Comparison of ENCODE assay signal across 10 mouse cellular contexts in the genomic region with DNA sequence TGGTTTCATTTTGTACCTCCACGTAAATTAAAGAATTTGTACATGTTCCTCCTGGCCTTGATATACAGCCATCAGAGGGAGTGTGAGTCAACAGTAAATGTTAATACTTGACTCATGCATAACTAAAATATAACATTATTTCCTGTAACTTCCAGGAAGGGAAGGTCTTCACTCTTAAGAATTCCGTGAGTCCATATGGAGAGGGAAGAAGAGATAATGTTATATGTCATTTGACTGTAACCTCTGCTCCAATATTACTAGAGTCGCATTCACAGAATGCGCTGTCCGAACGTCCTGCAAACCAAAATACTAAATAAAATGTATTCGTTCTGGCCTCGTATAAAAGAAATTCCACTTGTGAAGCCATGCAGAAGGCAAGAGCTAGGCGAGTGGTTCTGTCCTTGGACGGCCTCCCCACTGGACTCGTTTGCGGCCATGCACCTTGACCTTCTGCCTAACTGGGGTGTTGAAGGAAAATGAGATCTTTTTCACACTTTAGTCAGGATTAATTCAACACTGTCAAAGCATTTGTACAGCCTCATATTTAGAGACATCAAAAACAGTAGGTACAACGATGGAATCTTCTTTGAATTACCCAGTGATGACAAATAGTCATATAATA.
DNase-seq lines count a peak whose midpoint lies in the region; ATAC-seq and TF ChIP-seq lines count a peak whose summit lies in the region.
"Had no signal": no experiment of that assay in that cellular context is flagged by ENCODE, and none has a peak within 500 bp of the region (broad histone marks: within the 10 kb centered on the region; RNA-seq: fewer than 3 reads in every experiment).

No protein-coding gene starts in this region.

- no peak for DNase-seq in forebrain, embryonic 11.5 days (ENCODE audit: low spot score)
- DNase-seq in forebrain, embryonic 10.5 days (ENCODE audit: extremely low spot score, low spot score), result no peak
- DNase-seq in kidney, adult 2 months, result peak; percentile 72
- no peak for DNase-seq in kidney, postnatal 10 days
- DNase-seq in kidney, postnatal 25 days, result peak; percentile 40 to 70
- DNase-seq in natural killer cell, adult 2 months (ENCODE audit: low spot score in 2 of 2), result no peak
- DNase-seq in adrenal gland, adult 18-20 months (ENCODE audit: low spot score in 2 of 2), result no peak
- DNase-seq: adrenal gland, postnatal 14 days had no signal

- no peak overlapping the region for H3K9ac ChIP-seq in forebrain, embryonic 11.5 days (ENCODE audit: low read length)
- H3K9ac ChIP-seq in forebrain, embryonic 12.5 days, result no peak overlapping the region
- H3K9ac ChIP-seq: stomach, embryonic 15.5 days had no signal

- H3K4me2 ChIP-seq in forebrain, embryonic 11.5 days (ENCODE audit: low read depth, low read length, severe bottlenecking), result peak overlapping the region; percentile 32; the same call in 1 of the 2 replicates
- peak overlapping the region; percentile 50 for H3K4me2 ChIP-seq in forebrain, embryonic 12.5 days
- H3K4me2 ChIP-seq: stomach, embryonic 15.5 days had no signal

- no peaks in the 10 kb centered on the region for H3K27me3 ChIP-seq in forebrain, embryonic 11.5 days (ENCODE audit: control insufficient read depth, insufficient read depth, low read length)
- H3K27me3 ChIP-seq in forebrain, embryonic 10.5 days (ENCODE audit: poor library complexity, severe bottlenecking), result no peaks in the 10 kb centered on the region
- no peaks in the 10 kb centered on the region for H3K27me3 ChIP-seq in kidney, adult 2 months (replicated peaks; ENCODE audit: control insufficient read depth, insufficient read depth, low read length)
- H3K27me3 ChIP-seq in forebrain, embryonic 12.5 days, result no peaks in the 10 kb centered on the region
- H3K27me3 ChIP-seq: stomach, embryonic 15.5 days had no signal

- no peak overlapping the region for H3K27ac ChIP-seq in forebrain, embryonic 11.5 days (ENCODE audit: low read depth, low read length)
- H3K27ac ChIP-seq in forebrain, embryonic 10.5 days, result no peak overlapping the region
- H3K27ac ChIP-seq in kidney, adult 2 months (ENCODE audit: insufficient read depth, low read depth, low read length), result peak overlapping the region; percentile 93
- H3K27ac ChIP-seq in forebrain, embryonic 12.5 days, result no peak overlapping the region
- H3K27ac ChIP-seq: stomach, embryonic 15.5 days had no signal

- TF ChIP-seq CTCF in kidney, adult 2 months (conservative IDR thresholded peaks at IDR 0.05; ENCODE audit: insufficient read depth, insufficient read length, low read depth, low read length), result no peak

- TF ChIP-seq POLR2A in kidney, adult 2 months (IDR thresholded peaks at IDR 0.05; ENCODE audit: low read depth, low read length), result no peak

- H3K4me1 ChIP-seq in forebrain, embryonic 11.5 days (replicated peaks; ENCODE audit: control insufficient read depth, insufficient read depth, low read length), result peaks cover 9% of the 10 kb centered on the region
- peaks cover 73% of the 10 kb centered on the region for H3K4me1 ChIP-seq in forebrain, embryonic 10.5 days
- peaks cover 30% of the 10 kb centered on the region for H3K4me1 ChIP-seq in kidney, adult 2 months (ENCODE audit: control insufficient read depth, insufficient read depth, low read length)
- H3K4me1 ChIP-seq in forebrain, embryonic 12.5 days, result peaks cover 34% of the 10 kb centered on the region

- WGBS in forebrain, embryonic 11.5 days, result 44% methylated on average over 13 of the region's 13 CpGs
- 56% methylated on average over 13 of the region's 13 CpGs for WGBS in forebrain, embryonic 10.5 days
- WGBS in kidney, adult 2 months, result 38% methylated on average over 13 of the region's 13 CpGs
- WGBS in forebrain, embryonic 12.5 days, result 44% methylated on average over 13 of the region's 13 CpGs

- ATAC-seq in forebrain, embryonic 11.5 days (replicated peaks; ENCODE audit: low FRiP score), result peak; percentile 13; the same call in 1 of the 2 replicates
- ATAC-seq in forebrain, embryonic 12.5 days (ENCODE audit: low FRiP score), result peak; percentile 45; the same call in 1 of the 2 replicates

- no peaks in the 10 kb centered on the region for H3K9me3 ChIP-seq in forebrain, embryonic 11.5 days (ENCODE audit: control insufficient read depth, low read length)
- H3K9me3 ChIP-seq in forebrain, embryonic 10.5 days, result no peaks in the 10 kb centered on the region
- H3K9me3 ChIP-seq in forebrain, embryonic 12.5 days, result no peaks in the 10 kb centered on the region
- H3K9me3 ChIP-seq: stomach, embryonic 15.5 days had no signal

- 0 out of 2 replicates have a peak overlapping the region, but pooled peaks have one; percentile 6 for H3K4me3 ChIP-seq in forebrain, embryonic 11.5 days (ENCODE audit: low read depth, low read length)
- H3K4me3 ChIP-seq in forebrain, embryonic 10.5 days, result no peak overlapping the region
- H3K4me3 ChIP-seq in kidney, adult 2 months (ENCODE audit: insufficient read depth, low read depth, low read length), result no peak overlapping the region
- H3K4me3 ChIP-seq in forebrain, embryonic 12.5 days (replicated peaks), result peak overlapping the region; percentile 27
- H3K4me3 ChIP-seq: stomach, embryonic 15.5 days had no signal

- no peaks in the 10 kb centered on the region for H3K36me3 ChIP-seq in forebrain, embryonic 11.5 days (ENCODE audit: control insufficient read depth, insufficient read depth, low read length)
- H3K36me3 ChIP-seq in forebrain, embryonic 10.5 days (replicated peaks), result peaks cover 14% of the 10 kb centered on the region
- no peaks in the 10 kb centered on the region for H3K36me3 ChIP-seq in kidney, adult 2 months (ENCODE audit: control insufficient read depth, insufficient read depth, low read length)
- no peaks in the 10 kb centered on the region for H3K36me3 ChIP-seq in forebrain, embryonic 12.5 days (replicated peaks)
- H3K36me3 ChIP-seq: stomach, embryonic 15.5 days had no signal

Comparison
In these comparisons a context has a peak if more than half of its experiments do, and no peak if none do; other contexts are left out.
1. DNase-seq: peak in kidney, adult 2 months (single experiment) and kidney, postnatal 25 days (2 of 2); none in forebrain, embryonic 11.5 days (single experiment), forebrain, embryonic 10.5 days (single experiment), kidney, postnatal 10 days (single experiment), natural killer cell, adult 2 months (0 of 2) and adrenal gland, adult 18-20 months (0 of 2).
2. H3K4me3 ChIP-seq: peak in forebrain, embryonic 11.5 days (single experiment) and forebrain, embryonic 12.5 days (single experiment); none in forebrain, embryonic 10.5 days (single experiment) and kidney, adult 2 months (single experiment).